In genomic region chr2:18695163-18695562, GRCm38 (mm10) we compare ENCODE assay signal across 12 mouse cellular contexts. TPM values are rescaled to one million over a fixed set of nuclear protein-coding genes. Genes with fewer than 3 reads are reported as not detected.
DNase-seq lines count a peak whose midpoint lies in the region; ATAC-seq lines count a peak whose summit lies in the region.
"Had no signal": no experiment of that assay in that cellular context is flagged by ENCODE, and none has a peak within 500 bp of the region (broad histone marks: within the 10 kb centered on the region; RNA-seq: fewer than 3 reads in every experiment).

No protein-coding gene starts in this region.

- peak overlapping the region; percentile 89 for H3K4me2 ChIP-seq in heart, embryonic 15.5 days
- peak overlapping the region; percentile 91; the same call in 1 of the 2 replicates for H3K4me2 ChIP-seq in midbrain, embryonic 12.5 days (replicated peaks)
- H3K4me2 ChIP-seq in midbrain, embryonic 16.5 days (ENCODE audit: low read length): no peak overlapping the region
- H3K4me2 ChIP-seq in stomach, embryonic 16.5 days (ENCODE audit: low read depth, low read length): peak overlapping the region; percentile 99; the same call in 1 of the 2 replicates

- H3K4me1 ChIP-seq in heart, embryonic 15.5 days (replicated peaks): peaks cover 16% of the 10 kb centered on the region
- H3K4me1 ChIP-seq in midbrain, embryonic 12.5 days: peaks cover 24% of the 10 kb centered on the region
- peaks cover 9% of the 10 kb centered on the region for H3K4me1 ChIP-seq in midbrain, embryonic 16.5 days (ENCODE audit: control insufficient read depth, insufficient read depth, low read length)
- H3K4me1 ChIP-seq in limb, embryonic 10.5 days: peaks cover 19% of the 10 kb centered on the region
- peaks cover 13% of the 10 kb centered on the region for H3K4me1 ChIP-seq in stomach, embryonic 16.5 days (ENCODE audit: control insufficient read depth, insufficient read depth, low read length)

- H3K27me3 ChIP-seq in heart, embryonic 15.5 days: peaks cover 63% of the 10 kb centered on the region
- peaks cover 65% of the 10 kb centered on the region for H3K27me3 ChIP-seq in midbrain, embryonic 12.5 days
- H3K27me3 ChIP-seq in midbrain, embryonic 16.5 days (ENCODE audit: control insufficient read depth, insufficient read depth, low read depth, low read length): peaks cover 19% of the 10 kb centered on the region
- H3K27me3 ChIP-seq in limb, embryonic 10.5 days (ENCODE audit: low read depth, poor library complexity, severe bottlenecking): peaks cover 93% of the 10 kb centered on the region
- peaks cover 52% of the 10 kb centered on the region for H3K27me3 ChIP-seq in stomach, embryonic 16.5 days (ENCODE audit: control insufficient read depth, insufficient read depth, low read length)

- no peak overlapping the region for H3K9ac ChIP-seq in heart, embryonic 15.5 days
- no peak overlapping the region for H3K9ac ChIP-seq in midbrain, embryonic 12.5 days (replicated peaks)
- H3K9ac ChIP-seq in midbrain, embryonic 16.5 days (ENCODE audit: low read depth, low read length): no peak overlapping the region
- no peak overlapping the region for H3K9ac ChIP-seq in stomach, embryonic 16.5 days (ENCODE audit: low read length)

- H3K4me3 ChIP-seq in heart, embryonic 15.5 days: peak overlapping the region; percentile 66
- H3K4me3 ChIP-seq in midbrain, embryonic 12.5 days: peak overlapping the region; percentile 62; the same call in 1 of the 2 replicates
- no peak overlapping the region for H3K4me3 ChIP-seq in midbrain, embryonic 16.5 days (ENCODE audit: low read depth, low read length)
- H3K4me3 ChIP-seq in limb, embryonic 10.5 days: peak overlapping the region; percentile 70
- H3K4me3 ChIP-seq in stomach, embryonic 16.5 days (replicated peaks; ENCODE audit: low read length): no peak overlapping the region; the same call in 1 of the 2 replicates

- no peak for ATAC-seq in heart, embryonic 15.5 days (replicated peaks; ENCODE audit: insufficient number of reproducible peaks, insufficient read depth, low FRiP score, low read depth)
- no peak for ATAC-seq in midbrain, embryonic 12.5 days (ENCODE audit: low FRiP score, low read depth)
- no peak for ATAC-seq in midbrain, embryonic 16.5 days
- no peak for ATAC-seq in stomach, embryonic 16.5 days (ENCODE audit: insufficient read depth, low FRiP score)

- H3K36me3 ChIP-seq in heart, embryonic 15.5 days: no peaks in the 10 kb centered on the region
- no peaks in the 10 kb centered on the region for H3K36me3 ChIP-seq in midbrain, embryonic 12.5 days
- H3K36me3 ChIP-seq in midbrain, embryonic 16.5 days (ENCODE audit: control insufficient read depth, insufficient read depth, low read length): no peaks in the 10 kb centered on the region
- no peaks in the 10 kb centered on the region for H3K36me3 ChIP-seq in limb, embryonic 10.5 days
- H3K36me3 ChIP-seq in stomach, embryonic 16.5 days (ENCODE audit: control insufficient read depth, insufficient read depth, low read length): no peaks in the 10 kb centered on the region
- H3K36me3 ChIP-seq: embryonic facial prominence, embryonic 12.5 days; G1E had no signal

- H3K27ac ChIP-seq in heart, embryonic 15.5 days: no peak overlapping the region
- H3K27ac ChIP-seq in midbrain, embryonic 12.5 days (replicated peaks): no peak overlapping the region
- H3K27ac ChIP-seq in midbrain, embryonic 16.5 days (ENCODE audit: low read length): no peak overlapping the region
- no peak overlapping the region for H3K27ac ChIP-seq in limb, embryonic 10.5 days
- H3K27ac ChIP-seq in stomach, embryonic 16.5 days (ENCODE audit: low read length): no peak overlapping the region
- H3K27ac ChIP-seq: embryonic facial prominence, embryonic 12.5 days had no signal

- WGBS in heart, embryonic 15.5 days: 4% methylated on average over 8 of the region's 8 CpGs
- 2% methylated on average over 8 of the region's 8 CpGs for WGBS in midbrain, embryonic 12.5 days
- WGBS in midbrain, embryonic 16.5 days: 2% methylated on average over 8 of the region's 8 CpGs
- 2% methylated on average over 8 of the region's 8 CpGs for WGBS in limb, embryonic 10.5 days
- 10% methylated on average over 8 of the region's 8 CpGs for WGBS in stomach, embryonic 16.5 days

- H3K9me3 ChIP-seq in heart, embryonic 15.5 days (replicated peaks): no peaks in the 10 kb centered on the region
- H3K9me3 ChIP-seq in midbrain, embryonic 12.5 days: no peaks in the 10 kb centered on the region
- no peaks in the 10 kb centered on the region for H3K9me3 ChIP-seq in midbrain, embryonic 16.5 days (replicated peaks; ENCODE audit: control insufficient read depth, low read length, poor library complexity, severe bottlenecking)
- H3K9me3 ChIP-seq in limb, embryonic 10.5 days (replicated peaks): no peaks in the 10 kb centered on the region
- no peaks in the 10 kb centered on the region for H3K9me3 ChIP-seq in stomach, embryonic 16.5 days (replicated peaks; ENCODE audit: control insufficient read depth, low read length)
- H3K9me3 ChIP-seq: embryonic facial prominence, embryonic 12.5 days had no signal

- no peak for DNase-seq in heart, adult 8-10 months (ENCODE audit: low spot score)
- DNase-seq in limb, embryonic 10.5 days (ENCODE audit: low spot score): no peak
- no peak for DNase-seq in spleen, postnatal 36 days (ENCODE audit: low spot score in 2 of 2)
- DNase-seq in thymus, postnatal 25 days: no peak

RNA-seq across cellular contexts. Expression of gene Spag6, which starts 1.3 kb away (rescaled TPM):
- 0.06 and 0.44 TPM in 2 replicates for polyA plus RNA-seq in heart, embryonic 15.5 days (2015; fragmentation: Nextera tagmentation; extraction: Ambion mirVana)
- under 1 TPM in 3 of 4 experiments, not detected in 1; 0.38 to 0.65 (median 0.49) TPM for total RNA-seq in heart, adult 8-10 months (2022)
- polyA plus RNA-seq in midbrain, embryonic 12.5 days (2016; fragmentation: Nextera tagmentation; extraction: Ambion mirVana): 0.32 and 0.35 TPM in 2 replicates
- polyA plus RNA-seq in midbrain, embryonic 16.5 days (2015; fragmentation: Nextera tagmentation; extraction: Ambion mirVana): 0.10 TPM in 1 of 2 replicates, not detected in the other
- not detected in 2 replicates for polyA plus RNA-seq in limb, embryonic 10.5 days (2016; fragmentation: Nextera tagmentation; extraction: Ambion mirVana)
- 0.09 TPM in 1 of 2 replicates, not detected in the other for polyA plus RNA-seq in stomach, embryonic 16.5 days (2015; fragmentation: Nextera tagmentation; extraction: Ambion mirVana)
- total RNA-seq: hematopoietic stem cell, adult 5-6 weeks had no signal
- polyA plus RNA-seq: neural tube, embryonic 14.5 days had no signal

RNA-seq across cellular contexts. Expression of gene Bmi1, which starts 18.3 kb away (rescaled TPM):
- polyA plus RNA-seq in heart, embryonic 15.5 days (2015; fragmentation: Nextera tagmentation; extraction: Ambion mirVana): 14.0 and 15.1 TPM in 2 replicates
- 10 to 100 TPM; 51.9 to 74.4 (median 64.3) TPM for total RNA-seq in heart, adult 8-10 months (2022)
- 36.4 and 44.4 TPM in 2 replicates for polyA plus RNA-seq in midbrain, embryonic 12.5 days (2016; fragmentation: Nextera tagmentation; extraction: Ambion mirVana)
- 19.4 and 21.0 TPM in 2 replicates for polyA plus RNA-seq in midbrain, embryonic 16.5 days (2015; fragmentation: Nextera tagmentation; extraction: Ambion mirVana)
- polyA plus RNA-seq in limb, embryonic 10.5 days (2016; fragmentation: Nextera tagmentation; extraction: Ambion mirVana): 16.9 and 22.3 TPM in 2 replicates
- polyA plus RNA-seq in stomach, embryonic 16.5 days (2015; fragmentation: Nextera tagmentation; extraction: Ambion mirVana): 15.6 and 18.1 TPM in 2 replicates

RNA-seq across cellular contexts. Expression of gene Commd3, which starts 23.0 kb away (rescaled TPM):
- polyA plus RNA-seq in heart, embryonic 15.5 days (2015; fragmentation: Nextera tagmentation; extraction: Ambion mirVana): 177 and 206 TPM in 2 replicates
- 100 to 1,000 TPM in 1 of 4 experiments, 10 to 100 TPM in 3; 88.6 to 108 (median 96.9) TPM for total RNA-seq in heart, adult 8-10 months (2022)
- 135 and 145 TPM in 2 replicates for polyA plus RNA-seq in midbrain, embryonic 12.5 days (2016; fragmentation: Nextera tagmentation; extraction: Ambion mirVana)
- 188 and 194 TPM in 2 replicates for polyA plus RNA-seq in midbrain, embryonic 16.5 days (2015; fragmentation: Nextera tagmentation; extraction: Ambion mirVana)
- 96.0 and 135 TPM in 2 replicates for polyA plus RNA-seq in limb, embryonic 10.5 days (2016; fragmentation: Nextera tagmentation; extraction: Ambion mirVana)
- 190 and 214 TPM in 2 replicates for polyA plus RNA-seq in stomach, embryonic 16.5 days (2015; fragmentation: Nextera tagmentation; extraction: Ambion mirVana)

Comparison
In these comparisons a context has a peak if more than half of its experiments do, and no peak if none do; other contexts are left out.
1. H3K4me3 ChIP-seq: peak in heart, embryonic 15.5 days (single experiment), midbrain, embryonic 12.5 days (single experiment) and limb, embryonic 10.5 days (single experiment); none in midbrain, embryonic 16.5 days (single experiment) and stomach, embryonic 16.5 days (single experiment).